Mouse (Mus musculus): ENCODE measurements around the gene Aifm2. TPM values are rescaled to one million over a fixed set of nuclear protein-coding genes. Genes with fewer than 3 reads are reported as not detected.

The Aifm2 gene
- total and polyA plus RNA-seq, 2 experiments from 2014 or later: 11.7 to 13.0 TPM

- Histone ChIP-seq H3K27me3 (ENCODE audit: insufficient read depth, low read length) (no peaks in the 10 kb centered on the region), H3K9me3 (ENCODE audit: low read length) (no peaks in the 10 kb centered on the region), H3K27ac (ENCODE audit: low read depth, low read length) (no peak overlapping the region), H3K4me3 (ENCODE audit: low read depth, low read length) (no peak overlapping the region), H3K4me1 (ENCODE audit: insufficient read depth) (no peaks in the 10 kb centered on the region), H3K9ac (no peak overlapping the region), H3K4me2 (ENCODE audit: low read depth) (no peak overlapping the region), H3K36me3 (ENCODE audit: insufficient read depth) (peaks cover 95% of the 10 kb centered on the region)
- no peak for ATAC-seq
- 83% methylated on average over 13 of the region's 13 CpGs for WGBS
- DNase-seq: no peak
- TF ChIP-seq CTCF (IDR thresholded peaks at IDR 0.05; ENCODE audit: low read depth): no peak
Measured at GRCm38 (mm10) chr10:61747302-61747701, 32.2 kb downstream of the Aifm2 start.

DNA sequence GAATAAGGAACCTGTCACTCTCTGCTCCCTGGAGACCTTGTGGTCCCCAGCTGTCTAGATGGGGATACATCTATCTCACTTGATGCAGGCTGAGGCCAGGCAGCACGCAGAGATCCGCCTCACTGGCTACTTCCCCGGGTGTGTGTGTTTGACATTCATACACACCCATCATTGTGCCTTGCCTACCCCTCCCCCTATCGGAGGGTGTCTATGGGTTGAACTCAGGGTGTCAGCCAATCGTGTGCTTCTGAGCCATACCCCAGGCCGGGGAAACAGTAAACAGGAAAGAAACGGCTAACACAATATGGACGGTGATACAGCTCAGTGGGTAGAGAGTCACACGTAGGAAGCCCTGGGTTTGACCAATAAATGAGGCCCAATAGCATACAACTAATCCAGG is 35.0 kb downstream of the Aifm2 start:
- TF ChIP-seq CTCF (IDR thresholded peaks at IDR 0.05; ENCODE audit: low read depth): no peak
- Histone ChIP-seq H3K4me2 (ENCODE audit: low read depth) (no peak overlapping the region), H3K36me3 (ENCODE audit: insufficient read depth) (peaks cover 94% of the 10 kb centered on the region), H3K9ac (no peak overlapping the region), H3K4me3 (ENCODE audit: low read depth, low read length) (no peak overlapping the region), H3K27me3 (ENCODE audit: insufficient read depth, low read length) (no peaks in the 10 kb centered on the region), H3K9me3 (ENCODE audit: low read length) (no peaks in the 10 kb centered on the region), H3K4me1 (ENCODE audit: insufficient read depth) (no peaks in the 10 kb centered on the region), H3K27ac (ENCODE audit: low read depth, low read length) (no peak overlapping the region)
- no peak for DNase-seq
- 87% methylated on average over 9 of the region's 9 CpGs for WGBS
- ATAC-seq: no peak

- Histone ChIP-seq H3K27ac (ENCODE audit: low read depth, low read length) (no peak overlapping the region), H3K36me3 (ENCODE audit: insufficient read depth) (peaks cover 90% of the 10 kb centered on the region), H3K9ac (no peak overlapping the region), H3K4me3 (ENCODE audit: low read depth, low read length) (no peak overlapping the region), H3K27me3 (ENCODE audit: insufficient read depth, low read length) (no peaks in the 10 kb centered on the region), H3K9me3 (ENCODE audit: low read length) (no peaks in the 10 kb centered on the region), H3K4me2 (ENCODE audit: low read depth) (no peak overlapping the region), H3K4me1 (ENCODE audit: insufficient read depth) (no peaks in the 10 kb centered on the region)
- TF ChIP-seq CTCF (IDR thresholded peaks at IDR 0.05; ENCODE audit: low read depth): no peak
- DNase-seq (no peak), ATAC-seq (no peak)
- WGBS: 83% methylated on average over 20 of the region's 20 CpGs
Measured at GRCm38 (mm10) chr10:61751534-61752219, 36.6 kb downstream of the Aifm2 start.

DNA sequence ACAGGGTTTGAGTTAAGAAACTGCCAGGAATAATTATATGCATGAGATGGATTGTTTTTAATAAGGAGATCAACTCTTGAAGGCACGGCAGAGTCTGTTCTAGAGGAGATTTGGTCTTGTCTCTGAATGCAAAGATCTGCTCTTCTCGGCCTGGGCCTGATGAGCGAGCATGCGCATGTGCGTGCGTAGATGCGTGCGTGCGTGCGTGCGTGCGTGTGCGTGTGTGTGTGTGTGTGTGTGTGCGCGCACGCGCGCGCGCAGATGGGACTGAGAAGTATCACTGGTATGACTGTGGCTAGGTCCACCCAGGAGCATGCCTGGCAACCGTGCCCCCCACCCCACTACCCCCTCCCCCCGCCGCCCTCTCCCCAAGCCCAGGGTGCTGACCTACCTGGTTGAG is 38.0 kb downstream of the Aifm2 start:
- DNase-seq (no peak), ATAC-seq (no peak)
- Histone ChIP-seq H3K36me3 (ENCODE audit: insufficient read depth) (peaks cover 87% of the 10 kb centered on the region), H3K9ac (no peak overlapping the region), H3K4me3 (ENCODE audit: low read depth, low read length) (no peak overlapping the region), H3K9me3 (ENCODE audit: low read length) (no peaks in the 10 kb centered on the region), H3K4me1 (ENCODE audit: insufficient read depth) (no peaks in the 10 kb centered on the region), H3K4me2 (ENCODE audit: low read depth) (no peak overlapping the region), H3K27ac (ENCODE audit: low read depth, low read length) (no peak overlapping the region), H3K27me3 (ENCODE audit: insufficient read depth, low read length) (no peaks in the 10 kb centered on the region)
- 95% methylated on average over 23 of the region's 23 CpGs for WGBS
- no peak for TF ChIP-seq CTCF (IDR thresholded peaks at IDR 0.05; ENCODE audit: low read depth)

DNA sequence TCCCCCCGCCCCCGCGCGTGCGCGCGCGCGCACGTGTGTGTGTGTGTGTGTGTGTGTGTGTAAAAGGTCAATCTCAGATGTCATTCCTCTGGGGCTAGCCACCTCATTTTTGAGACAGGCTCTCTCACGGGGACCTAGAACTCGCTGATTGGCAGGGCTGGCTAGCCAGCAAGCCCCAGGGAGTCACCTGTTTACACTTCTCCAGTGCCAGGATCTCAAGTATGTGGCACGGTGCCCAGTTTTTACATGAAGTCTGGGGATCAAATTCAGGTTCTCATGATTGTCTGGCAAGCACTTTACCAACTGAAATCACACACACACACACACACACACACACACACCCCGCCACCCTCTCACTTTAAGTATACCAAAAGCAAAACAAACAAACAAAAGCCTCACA is 42.0 kb downstream of the Aifm2 start:
- Histone ChIP-seq H3K27me3 (ENCODE audit: insufficient read depth, low read length) (no peaks in the 10 kb centered on the region), H3K4me1 (ENCODE audit: insufficient read depth) (no peaks in the 10 kb centered on the region), H3K9me3 (ENCODE audit: low read length) (no peaks in the 10 kb centered on the region), H3K36me3 (ENCODE audit: insufficient read depth) (peaks cover 49% of the 10 kb centered on the region), H3K4me2 (ENCODE audit: low read depth) (no peak overlapping the region), H3K4me3 (ENCODE audit: low read depth, low read length) (no peak overlapping the region), H3K27ac (ENCODE audit: low read depth, low read length) (no peak overlapping the region), H3K9ac (no peak overlapping the region)
- no peak for TF ChIP-seq CTCF (IDR thresholded peaks at IDR 0.05; ENCODE audit: low read depth)
- no peak for DNase-seq
- ATAC-seq: no peak
- WGBS: 85% methylated on average over 14 of the region's 14 CpGs

- WGBS: 95% methylated on average over 2 of the region's 2 CpGs
- no peaks in the 10 kb centered on the region for H3K9me3 ChIP-seq (ENCODE audit: low read length)
- TF ChIP-seq CTCF (IDR thresholded peaks at IDR 0.05; ENCODE audit: low read depth): no peak
Measured at GRCm38 (mm10) chr10:61758904-61759303, 43.8 kb downstream of the Aifm2 start.

GRCm38 (mm10) chr10:61759869-61760268 is 44.8 kb downstream of the Aifm2 start:
- DNase-seq: no peak
- no peak overlapping the region for H3K27ac ChIP-seq (ENCODE audit: low read depth, low read length)
- 84% methylated on average over 6 of the region's 6 CpGs for WGBS

More at GRCm38 (mm10) chr10:61758904-61759303, 43.8 kb downstream of the Aifm2 start:
- Histone ChIP-seq H3K27ac (ENCODE audit: low read depth, low read length) (no peak overlapping the region), H3K27me3 (ENCODE audit: insufficient read depth, low read length) (no peaks in the 10 kb centered on the region), H3K9ac (no peak overlapping the region), H3K4me3 (ENCODE audit: low read depth, low read length) (no peak overlapping the region), H3K36me3 (ENCODE audit: insufficient read depth) (peaks cover 30% of the 10 kb centered on the region), H3K4me1 (ENCODE audit: insufficient read depth) (no peaks in the 10 kb centered on the region), H3K4me2 (ENCODE audit: low read depth) (no peak overlapping the region)
- no peak for DNase-seq
- no peak for ATAC-seq

More at GRCm38 (mm10) chr10:61759869-61760268, 44.8 kb downstream of the Aifm2 start:
- no peak overlapping the region for H3K9ac ChIP-seq
- no peaks in the 10 kb centered on the region for H3K4me1 ChIP-seq (ENCODE audit: insufficient read depth)
- no peaks in the 10 kb centered on the region for H3K9me3 ChIP-seq (ENCODE audit: low read length)
- no peak for ATAC-seq
- no peak overlapping the region for H3K4me2 ChIP-seq (ENCODE audit: low read depth)
- no peak for TF ChIP-seq CTCF (IDR thresholded peaks at IDR 0.05; ENCODE audit: low read depth)
- H3K36me3 ChIP-seq (ENCODE audit: insufficient read depth): peaks cover 26% of the 10 kb centered on the region
- no peaks in the 10 kb centered on the region for H3K27me3 ChIP-seq (ENCODE audit: insufficient read depth, low read length)
- no peak overlapping the region for H3K4me3 ChIP-seq (ENCODE audit: low read depth, low read length)

Measured in forebrain, postnatal 0 days (tissue).